Mouse (Mus musculus) ES-Bruce4 (cell line): Measurements from ENCODE around the gene Ahcyl1. TPM values are rescaled to one million over a fixed set of nuclear protein-coding genes. Genes with fewer than 3 reads are reported as not detected.

Experiments used
- H3K27ac ChIP-seq: 2 replicates; pipeline ENCODE4 v1.5.1; 2012; ENCODE audit warnings: low read length, inconsistent platforms; ENCODE audit not compliant: insufficient read depth
- H3K27me3 ChIP-seq: 2 replicates; pipeline ENCODE4 v1.6.1; 2012; ENCODE audit warnings: mild to moderate bottlenecking, low read length, inconsistent platforms; ENCODE audit not compliant: control insufficient read depth, poor library complexity, insufficient read depth, severe bottlenecking
- H3K36me3 ChIP-seq: 2 replicates; pipeline ENCODE4 v1.6.1; 2012; ENCODE audit warnings: inconsistent platforms, mild to moderate bottlenecking, low read length, moderate library complexity; ENCODE audit not compliant: control insufficient read depth, poor library complexity, insufficient read depth, severe bottlenecking
- H3K4me1 ChIP-seq: one replicate; pipeline ENCODE4 v1.8.1; 2011; ENCODE audit warnings: low read length; ENCODE audit not compliant: control insufficient read depth, insufficient read depth
- H3K4me3 ChIP-seq: 2 replicates; pipeline ENCODE4 v1.5.1; 2011; ENCODE audit warnings: low read depth, mild to moderate bottlenecking, low read length
- H3K9ac ChIP-seq: 2 replicates; pipeline ENCODE4 v1.6.1; 2012; ENCODE audit warnings: low read depth, mild to moderate bottlenecking, inconsistent platforms; ENCODE audit not compliant: poor library complexity, severe bottlenecking
- H3K9me3 ChIP-seq: replicated peaks from 2 replicates; pipeline ENCODE4 v1.6.1; 2012; ENCODE audit warnings: mild to moderate bottlenecking, low read length, inconsistent platforms; ENCODE audit not compliant: control insufficient read depth, poor library complexity, insufficient read depth, severe bottlenecking
- CTCF ChIP-seq: IDR thresholded peaks from one replicate; pipeline ENCODE4 v1.8.1; 2011; ENCODE audit warnings: low read depth, low read length
- EP300 ChIP-seq: IDR thresholded peaks from 2 replicates; pipeline ENCODE4 v1.6.1; 2011; ENCODE audit warnings: low read depth, low read length; ENCODE audit not compliant: insufficient read depth
- POLR2A ChIP-seq: IDR thresholded peaks from one replicate; pipeline ENCODE4 v1.8.1; 2011; ENCODE audit warnings: low read length; ENCODE audit not compliant: insufficient read depth
- polyA plus RNA-seq: library from polyadenylated mRNA; stranded (reverse); fragments of >200 nt; gene quantifications from 2 replicates; pipeline ENCODE4 v1.2.4, GENCODE M21; 2011; ENCODE audit warnings: low read depth; ENCODE audit not compliant: missing spikeins, insufficient read depth, insufficient read length

Ahcyl1 gene
- polyA plus RNA-seq, 1 experiment = 179 TPM

- H3K4me3 ChIP-seq = no peak overlapping the region
- H3K27me3 ChIP-seq = no peaks in the 10 kb centered on the region
- H3K9ac ChIP-seq = no peak overlapping the region
- no peaks in the 10 kb centered on the region for H3K4me1 ChIP-seq
- no peak overlapping the region for H3K27ac ChIP-seq
- TF ChIP-seq POLR2A (no peak), EP300 (no peak), CTCF (no peak)
- H3K36me3 ChIP-seq = peaks cover 8% of the 10 kb centered on the region; the same call in 1 of the 2 replicates
- no peaks in the 10 kb centered on the region for H3K9me3 ChIP-seq
Observed at GRCm38 (mm10) chr3:107629411-107629810, 66.9 kb downstream of the Ahcyl1 start.

GRCm38 (mm10) chr3:107628551-107628950 lies 67.8 kb downstream of the Ahcyl1 start:
- TF ChIP-seq EP300 (no peak), CTCF (no peak), POLR2A (no peak)
- Histone ChIP-seq H3K4me1 (no peaks in the 10 kb centered on the region), H3K9ac (no peak overlapping the region), H3K9me3 (no peaks in the 10 kb centered on the region), H3K27me3 (no peaks in the 10 kb centered on the region), H3K27ac (no peak overlapping the region), H3K36me3 (peaks cover 8% of the 10 kb centered on the region; the same call in 1 of the 2 replicates), H3K4me3 (no peak overlapping the region)

GRCm38 (mm10) chr3:107627641-107628040 lies 68.7 kb downstream of the Ahcyl1 start:
- TF ChIP-seq EP300 (no peak), CTCF (no peak), POLR2A (no peak)
- Histone ChIP-seq H3K27ac (no peak overlapping the region), H3K36me3 (peaks cover 8% of the 10 kb centered on the region; the same call in 1 of the 2 replicates), H3K9me3 (no peaks in the 10 kb centered on the region), H3K9ac (no peak overlapping the region), H3K27me3 (no peaks in the 10 kb centered on the region), H3K4me1 (no peaks in the 10 kb centered on the region), H3K4me3 (no peak overlapping the region)

- Histone ChIP-seq H3K9me3 (no peaks in the 10 kb centered on the region), H3K36me3 (peaks cover 8% of the 10 kb centered on the region; the same call in 1 of the 2 replicates), H3K27ac (no peak overlapping the region), H3K4me1 (no peaks in the 10 kb centered on the region), H3K27me3 (no peaks in the 10 kb centered on the region), H3K4me3 (no peak overlapping the region), H3K9ac (no peak overlapping the region)
- no peak for TF ChIP-seq POLR2A
- no peak for TF ChIP-seq EP300
- no peak for TF ChIP-seq CTCF
Observed at GRCm38 (mm10) chr3:107626751-107627150, 69.6 kb downstream of the Ahcyl1 start.

- Histone ChIP-seq H3K36me3 (peaks cover 8% of the 10 kb centered on the region; the same call in 1 of the 2 replicates), H3K9ac (no peak overlapping the region), H3K4me3 (no peak overlapping the region), H3K27me3 (no peaks in the 10 kb centered on the region), H3K4me1 (no peaks in the 10 kb centered on the region), H3K9me3 (no peaks in the 10 kb centered on the region), H3K27ac (no peak overlapping the region)
- TF ChIP-seq POLR2A (no peak), CTCF (no peak), EP300 (no peak)
Observed at GRCm38 (mm10) chr3:107625536-107625935, 70.8 kb downstream of the Ahcyl1 start.

GRCm38 (mm10) chr3:107624424-107624823 lies 71.9 kb downstream of the Ahcyl1 start:
- TF ChIP-seq POLR2A (no peak), EP300 (no peak)
- Histone ChIP-seq H3K9ac (no peak overlapping the region), H3K4me1 (no peaks in the 10 kb centered on the region), H3K9me3 (no peaks in the 10 kb centered on the region), H3K27ac (no peak overlapping the region), H3K36me3 (peaks cover 8% of the 10 kb centered on the region; the same call in 1 of the 2 replicates), H3K4me3 (no peak overlapping the region), H3K27me3 (no peaks in the 10 kb centered on the region)

- no peaks in the 10 kb centered on the region for H3K4me1 ChIP-seq
- H3K4me3 ChIP-seq = no peak overlapping the region
- TF ChIP-seq POLR2A (no peak), EP300 (no peak), CTCF (no peak)
- no peaks in the 10 kb centered on the region for H3K27me3 ChIP-seq
- peaks cover 9% of the 10 kb centered on the region for H3K36me3 ChIP-seq
- H3K27ac ChIP-seq = no peak overlapping the region
- H3K9me3 ChIP-seq = no peaks in the 10 kb centered on the region
- no peak overlapping the region for H3K9ac ChIP-seq
Observed at GRCm38 (mm10) chr3:107622537-107622936, 73.8 kb downstream of the Ahcyl1 start.
